Mouse (Mus musculus) ES-E14 (cell line): Measurements from ENCODE around the gene Tex30. TPM values are rescaled to one million over a fixed set of nuclear protein-coding genes. Genes with fewer than 3 reads are reported as not detected.
"Not testable (repeated sequence)": the region's sequence is repeated elsewhere in the genome, so short reads cannot be mapped to it uniquely, and the experiment has no call there.

Experiments used
- DNase-seq: peaks from one replicate; pipeline ENCODE4 v3.0.0-alpha.2; 2013; ENCODE audit warnings: low read depth, low spot score
- H3K27ac ChIP-seq: 2 replicates; pipeline ENCODE4 v1.5.1; 2012; ENCODE audit warnings: low read depth, mild to moderate bottlenecking, low read length, moderate library complexity, mixed read lengths; ENCODE audit not compliant: poor library complexity, insufficient read depth, severe bottlenecking
- H3K36me3 ChIP-seq: 2 replicates; pipeline ENCODE4 v1.6.1; 2012; ENCODE audit warnings: mild to moderate bottlenecking, low read length, moderate library complexity, mixed read lengths; ENCODE audit not compliant: control insufficient read depth, poor library complexity, insufficient read depth, severe bottlenecking
- H3K4me1 ChIP-seq, 2 experiments: fragments of 150-350 bp in 1 of 2; sonication (generic) in 1 of 2; 2 replicates each; pipeline ENCODE4 v1.6.1; 2012; ENCODE audit warnings: low read length in 2 of 2, mild to moderate bottlenecking in 1 of 2, mixed read lengths in 1 of 2; ENCODE audit not compliant: control insufficient read depth in 2 of 2, insufficient read depth in 2 of 2, poor library complexity in 1 of 2
- H3K4me3 ChIP-seq, 2 experiments: fragments of 150-350 bp in 1 of 2; sonication (generic) in 1 of 2; 2 replicates each; pipeline ENCODE4 v1.5.1; 2012; ENCODE audit warnings: low read length in 2 of 2, low read depth in 1 of 2, mild to moderate bottlenecking in 1 of 2, mixed read lengths in 1 of 2; ENCODE audit not compliant: insufficient read depth in 1 of 2, poor library complexity in 1 of 2, severe bottlenecking in 1 of 2
- H3K9ac ChIP-seq: 2 replicates; pipeline ENCODE4 v1.6.1; 2012; ENCODE audit warnings: low read depth, mild to moderate bottlenecking, low read length, mixed read lengths; ENCODE audit not compliant: poor library complexity, insufficient read depth, severe bottlenecking
- H3K9me3 ChIP-seq: fragments of 150-350 bp; sonication (generic); 2 replicates; pipeline ENCODE4 v1.6.1; 2012; ENCODE audit warnings: low read depth, mild to moderate bottlenecking, low read length; ENCODE audit not compliant: control insufficient read depth, insufficient read depth
- CHD2 ChIP-seq: IDR thresholded peaks from 2 replicates; pipeline ENCODE4 v1.6.1; 2014; ENCODE audit warnings: mild to moderate bottlenecking, low read depth, low read length, inconsistent platforms
- HCFC1 ChIP-seq: IDR thresholded peaks from 2 replicates; pipeline ENCODE4 v1.6.1; 2012; ENCODE audit warnings: low read length, inconsistent platforms, borderline replicate concordance; ENCODE audit not compliant: insufficient read depth
- MAFK ChIP-seq: IDR thresholded peaks from 2 replicates; pipeline ENCODE4 v1.6.1; 2014; ENCODE audit warnings: mild to moderate bottlenecking, low read depth, low read length, inconsistent platforms; ENCODE audit not compliant: insufficient read depth
- ZC3H11A ChIP-seq: IDR thresholded peaks from 2 replicates; pipeline ENCODE4 v1.6.1; 2012; ENCODE audit warnings: low read depth, mild to moderate bottlenecking, inconsistent platforms, low read length, borderline replicate concordance
- ZNF384 ChIP-seq: IDR thresholded peaks from 2 replicates; pipeline ENCODE4 v1.6.1; 2012; ENCODE audit warnings: low read depth, low read length, inconsistent platforms
- in situ Hi-C, 2 experiments: fragments of 600-800 bp; cut with MboI; formaldehyde crosslinking; loops; one replicate each; pipeline ENCODE4 v1.15.1; 2025; ENCODE audit warnings: low sequenced_read_pairs in 2 of 2, inconsistent platforms in 1 of 2; ENCODE audit not compliant: unreplicated experiment in 2 of 2
- total RNA-seq: library from RNA; depleted of rRNA; stranded (reverse); fragments of 300-350 nt; gene quantifications from 2 replicates; pipeline ENCODE4 v1.2.3, GENCODE M21; 2012; rRNA removed

Gene Tex30
- total RNA-seq, 1 experiment = 34.2 TPM

GRCm38 (mm10) chr1:44057805-44058204 lies 44.4 kb downstream of the Tex30 start:
- Histone ChIP-seq H3K27ac (no peak overlapping the region), H3K36me3 (no peaks in the 10 kb centered on the region), H3K4me3 (no peak overlapping the region), H3K9ac (no peak overlapping the region), H3K4me1 (no peaks in the 10 kb centered on the region), H3K9me3 (no peaks in the 10 kb centered on the region)
- in situ Hi-C loops = loop anchor here in 1 of 2 experiments (25.0 kb wide), 1 partner anchor 296 kb away; no protein-coding TSS in a partner anchor
- DNase-seq = no peak
- TF ChIP-seq ZNF384 = no peak
- no peak for TF ChIP-seq ZC3H11A
- TF ChIP-seq HCFC1 = no peak
- TF ChIP-seq MAFK = no peak
- TF ChIP-seq CHD2 = no peak

GRCm38 (mm10) chr1:44046556-44046955 lies 55.7 kb downstream of the Tex30 start:
- TF ChIP-seq ZNF384 (no peak), HCFC1 (no peak), CHD2 (no peak), MAFK (no peak), ZC3H11A (no peak)
- in situ Hi-C loops = no loop called here

GRCm38 (mm10) chr1:44045689-44046088 lies 56.6 kb downstream of the Tex30 start:
- H3K9me3 ChIP-seq, in situ Hi-C loops, H3K4me3 ChIP-seq, H3K4me1 ChIP-seq, H3K27ac ChIP-seq, H3K9ac ChIP-seq, H3K36me3 ChIP-seq, DNase-seq: not testable (repeated sequence)

More at GRCm38 (mm10) chr1:44046556-44046955, 55.7 kb downstream of the Tex30 start:
- Histone ChIP-seq H3K36me3 (no peaks in the 10 kb centered on the region), H3K9ac (no peak overlapping the region), H3K4me1 (peaks cover 2 to 3% of the 10 kb centered on the region in 2 experiments; a peak in 1 of 4 replicates), H3K4me3 (no peak overlapping the region), H3K9me3 (no peaks in the 10 kb centered on the region), H3K27ac (no peak overlapping the region)
- no peak for DNase-seq

GRCm38 (mm10) chr1:44042555-44042915 lies 59.7 kb downstream of the Tex30 start:
- no peaks in the 10 kb centered on the region for H3K9me3 ChIP-seq
- no peak for DNase-seq
- H3K4me1 ChIP-seq = peaks cover 2 to 3% of the 10 kb centered on the region in 2 experiments; a peak in 1 of 4 replicates
- H3K27ac ChIP-seq = no peak overlapping the region
- no peak overlapping the region for H3K9ac ChIP-seq
- H3K36me3 ChIP-seq = no peaks in the 10 kb centered on the region
- no peak for TF ChIP-seq MAFK
- in situ Hi-C loops = no loop called here
- H3K4me3 ChIP-seq = peak overlapping the region; percentile 17 to 23; a peak in 3 of 4 replicates

GRCm38 (mm10) chr1:44041797-44042554 lies 60.3 kb downstream of the Tex30 start:
- in situ Hi-C loops = no loop called here
- no peaks in the 10 kb centered on the region for H3K36me3 ChIP-seq
- no peak overlapping the region for H3K27ac ChIP-seq

More at GRCm38 (mm10) chr1:44041797-44042554, 60.3 kb downstream of the Tex30 start:
- H3K4me3 ChIP-seq = peak overlapping the region; percentile 17 to 23; a peak in 3 of 4 replicates
- no peak overlapping the region for H3K9ac ChIP-seq
- H3K9me3 ChIP-seq = no peaks in the 10 kb centered on the region
- H3K4me1 ChIP-seq = peaks cover 2 to 3% of the 10 kb centered on the region in 2 experiments; a peak in 1 of 4 replicates
- DNase-seq = peak; percentile 41
- no peak for TF ChIP-seq HCFC1
- peak; percentile 19; the same call in 1 of the 2 replicates for TF ChIP-seq MAFK

Other genes starting within 250 kb of the Tex30 start
- gene Tpp2, start 168.8 kb downstream of the Tex30 start, total RNA-seq = 39.0 and 59.6 TPM in 2 replicates
- gene Mettl21c, start 82.4 kb downstream of the Tex30 start, total RNA-seq = 0.45 and 0.48 TPM in 2 replicates
- 0.18 and 0.21 TPM in 2 replicates for gene Gm8251, start 40.5 kb downstream of the Tex30 start, total RNA-seq
- 28.4 and 35.4 TPM in 2 replicates for gene Kdelc1, start 16.4 kb upstream of the Tex30 start, total RNA-seq
- 10.6 and 10.9 TPM in 2 replicates for gene Bivm, start 16.5 kb upstream of the Tex30 start, total RNA-seq
- 20.6 and 23.3 TPM in 2 replicates for gene Ercc5, start 45.3 kb upstream of the Tex30 start, total RNA-seq
- gene Mettl21e, start 116.5 kb upstream of the Tex30 start, total RNA-seq = not detected in 2 replicates